ENCODE assay signal across 19 mouse cellular contexts in genomic region chr3:122515568-122516326, GRCm38 (mm10).
A peak's percentile ranks its signal among the peaks of the same experiment; 100 is the strongest.
DNase-seq lines count a peak whose midpoint lies in the region; ATAC-seq and TF ChIP-seq lines count a peak whose summit lies in the region.
"Had no signal": no experiment of that assay in that cellular context is flagged by ENCODE, and none has a peak within 500 bp of the region (broad histone marks: within the 10 kb centered on the region; RNA-seq: fewer than 3 reads in every experiment).

No protein-coding gene starts in this region.

- H3K9me3 ChIP-seq in heart, postnatal 0 days (replicated peaks; ENCODE audit: control insufficient read depth, low read length): no peaks in the 10 kb centered on the region
- no peaks in the 10 kb centered on the region for H3K9me3 ChIP-seq in midbrain, postnatal 0 days (ENCODE audit: low read length)
- no peaks in the 10 kb centered on the region for H3K9me3 ChIP-seq in midbrain, embryonic 15.5 days
- H3K9me3 ChIP-seq in intestine, postnatal 0 days (ENCODE audit: control insufficient read depth): no peaks in the 10 kb centered on the region
- no peaks in the 10 kb centered on the region for H3K9me3 ChIP-seq in hindbrain, embryonic 16.5 days (ENCODE audit: control insufficient read depth, low read length)
- H3K9me3 ChIP-seq: embryonic facial prominence, embryonic 12.5 days; hindbrain, embryonic 12.5 days; midbrain, embryonic 13.5 days had no signal

- no peak for DNase-seq in heart, postnatal 0 days (ENCODE audit: low spot score)
- no peak for DNase-seq in heart, adult 11 months
- DNase-seq in midbrain, postnatal 0 days (ENCODE audit: low spot score): no peak
- DNase-seq in adrenal gland, postnatal 4 days (ENCODE audit: low spot score in 2 of 2): no peak
- DNase-seq: adrenal gland, postnatal 14 days; cerebellum, adult 18-20 months; cerebellum, postnatal 36 days; gastrocnemius, postnatal 14 days; kidney, adult 11 months; kidney, postnatal 14 days; lung, adult 2 months had no signal

- peaks cover 18% of the 10 kb centered on the region for H3K4me1 ChIP-seq in heart, postnatal 0 days (ENCODE audit: control insufficient read depth, insufficient read depth)
- H3K4me1 ChIP-seq in midbrain, postnatal 0 days (ENCODE audit: insufficient read depth, low read length): peaks cover 19% of the 10 kb centered on the region
- H3K4me1 ChIP-seq in midbrain, embryonic 15.5 days: peaks cover 24% of the 10 kb centered on the region
- H3K4me1 ChIP-seq in intestine, postnatal 0 days (replicated peaks; ENCODE audit: control insufficient read depth, insufficient read depth, low read length): peaks cover 4% of the 10 kb centered on the region; the same call in 1 of the 2 replicates
- peaks cover 21% of the 10 kb centered on the region for H3K4me1 ChIP-seq in hindbrain, embryonic 16.5 days (ENCODE audit: control insufficient read depth, insufficient read depth, low read depth, low read length)

- H3K9ac ChIP-seq in heart, postnatal 0 days (replicated peaks; ENCODE audit: low read depth, low read length): no peak overlapping the region
- H3K9ac ChIP-seq in midbrain, postnatal 0 days (replicated peaks; ENCODE audit: low read length, poor library complexity, severe bottlenecking): no peak overlapping the region
- H3K9ac ChIP-seq in midbrain, embryonic 15.5 days: no peak overlapping the region
- H3K9ac ChIP-seq in intestine, postnatal 0 days (ENCODE audit: low read depth, low read length): peak overlapping the region; percentile 0; the same call in 1 of the 2 replicates
- H3K9ac ChIP-seq in hindbrain, embryonic 16.5 days (ENCODE audit: low read depth, low read length): no peak overlapping the region
- H3K9ac ChIP-seq: embryonic facial prominence, embryonic 12.5 days; hindbrain, embryonic 12.5 days; midbrain, embryonic 13.5 days had no signal

- no peak for TF ChIP-seq EP300 in heart, postnatal 0 days (IDR thresholded peaks at IDR 0.05; ENCODE audit: low read depth)

- no peak for TF ChIP-seq CTCF in heart, postnatal 0 days (IDR thresholded peaks at IDR 0.05; ENCODE audit: low read depth)
- 0 out of 2 replicates have a peak, but pooled peaks have one; percentile 7 for TF ChIP-seq CTCF in midbrain, postnatal 0 days (IDR thresholded peaks at IDR 0.05)
- TF ChIP-seq CTCF in intestine, postnatal 0 days (IDR thresholded peaks at IDR 0.05; ENCODE audit: low read depth): peak; percentile 44

- ATAC-seq in heart, postnatal 0 days (ENCODE audit: insufficient read depth, low read depth): peak; percentile 22; the same call in 1 of the 2 replicates
- no peak for ATAC-seq in midbrain, postnatal 0 days (ENCODE audit: low FRiP score)
- no peak for ATAC-seq in midbrain, embryonic 15.5 days (replicated peaks)
- ATAC-seq in intestine, postnatal 0 days: no peak
- no peak for ATAC-seq in hindbrain, embryonic 16.5 days
- ATAC-seq: midbrain, embryonic 13.5 days had no signal

- 0 out of 2 replicates have a peak, but pooled peaks cover 5% of the 10 kb centered on the region for H3K36me3 ChIP-seq in heart, postnatal 0 days (replicated peaks; ENCODE audit: control insufficient read depth, insufficient read depth, low read length)
- no peaks in the 10 kb centered on the region for H3K36me3 ChIP-seq in midbrain, postnatal 0 days (ENCODE audit: insufficient read depth, low read length)
- H3K36me3 ChIP-seq in midbrain, embryonic 15.5 days (replicated peaks): no peaks in the 10 kb centered on the region
- peaks cover 42% of the 10 kb centered on the region; the same call in 1 of the 2 replicates for H3K36me3 ChIP-seq in intestine, postnatal 0 days (ENCODE audit: control insufficient read depth, insufficient read depth)
- H3K36me3 ChIP-seq in hindbrain, embryonic 16.5 days (ENCODE audit: control insufficient read depth, insufficient read depth, low read length): no peaks in the 10 kb centered on the region
- H3K36me3 ChIP-seq: hindbrain, embryonic 12.5 days; midbrain, embryonic 13.5 days had no signal

- no peak overlapping the region for H3K4me3 ChIP-seq in heart, postnatal 0 days (ENCODE audit: low read depth, low read length)
- H3K4me3 ChIP-seq in midbrain, postnatal 0 days (ENCODE audit: low read depth, low read length): no peak overlapping the region
- no peak overlapping the region for H3K4me3 ChIP-seq in midbrain, embryonic 15.5 days
- no peak overlapping the region for H3K4me3 ChIP-seq in intestine, postnatal 0 days (ENCODE audit: low read depth, low read length)
- H3K4me3 ChIP-seq in hindbrain, embryonic 16.5 days (ENCODE audit: low read length): no peak overlapping the region
- H3K4me3 ChIP-seq: embryonic facial prominence, embryonic 12.5 days; hindbrain, embryonic 12.5 days; midbrain, embryonic 13.5 days had no signal

- no peak overlapping the region for H3K4me2 ChIP-seq in heart, postnatal 0 days (ENCODE audit: low read depth, low read length)
- no peak overlapping the region for H3K4me2 ChIP-seq in midbrain, postnatal 0 days (ENCODE audit: low read depth, low read length, poor library complexity, severe bottlenecking)
- no peak overlapping the region for H3K4me2 ChIP-seq in midbrain, embryonic 15.5 days
- peak overlapping the region; percentile 33 for H3K4me2 ChIP-seq in intestine, postnatal 0 days (replicated peaks; ENCODE audit: low read depth)
- no peak overlapping the region for H3K4me2 ChIP-seq in hindbrain, embryonic 16.5 days (ENCODE audit: low read length)
- H3K4me2 ChIP-seq: embryonic facial prominence, embryonic 12.5 days; hindbrain, embryonic 12.5 days; liver, embryonic 11.5 days; midbrain, embryonic 13.5 days had no signal

- no peak overlapping the region for H3K27ac ChIP-seq in heart, postnatal 0 days (ENCODE audit: low read depth)
- no peak overlapping the region for H3K27ac ChIP-seq in midbrain, postnatal 0 days (ENCODE audit: low read depth, low read length)
- no peak overlapping the region for H3K27ac ChIP-seq in midbrain, embryonic 15.5 days
- H3K27ac ChIP-seq in intestine, postnatal 0 days (ENCODE audit: low read depth, low read length): no peak overlapping the region; the same call in 1 of the 2 replicates
- no peak overlapping the region for H3K27ac ChIP-seq in hindbrain, embryonic 16.5 days (ENCODE audit: low read depth, low read length)
- H3K27ac ChIP-seq: embryonic facial prominence, embryonic 12.5 days; hindbrain, embryonic 12.5 days; macrophage; midbrain, embryonic 13.5 days had no signal

- H3K27me3 ChIP-seq in heart, postnatal 0 days (ENCODE audit: control insufficient read depth, insufficient read depth, low read length): no peaks in the 10 kb centered on the region
- no peaks in the 10 kb centered on the region for H3K27me3 ChIP-seq in midbrain, postnatal 0 days (ENCODE audit: insufficient read depth, low read length)
- no peaks in the 10 kb centered on the region for H3K27me3 ChIP-seq in midbrain, embryonic 15.5 days (replicated peaks)
- no peaks in the 10 kb centered on the region for H3K27me3 ChIP-seq in intestine, postnatal 0 days (replicated peaks; ENCODE audit: control insufficient read depth, insufficient read depth, low read length)
- H3K27me3 ChIP-seq in hindbrain, embryonic 16.5 days (replicated peaks; ENCODE audit: control insufficient read depth, insufficient read depth, low read length): no peaks in the 10 kb centered on the region
- H3K27me3 ChIP-seq: hindbrain, embryonic 12.5 days; midbrain, embryonic 13.5 days had no signal

- WGBS in heart, postnatal 0 days: 59% methylated on average over 6 of the region's 6 CpGs
- 86% methylated on average over 6 of the region's 6 CpGs for WGBS in midbrain, postnatal 0 days
- 85% methylated on average over 6 of the region's 6 CpGs for WGBS in midbrain, embryonic 15.5 days
- 48% methylated on average over 6 of the region's 6 CpGs for WGBS in intestine, postnatal 0 days
- 68% methylated on average over 6 of the region's 6 CpGs for WGBS in hindbrain, embryonic 16.5 days
